Mouse (Mus musculus): ENCODE results near the gene Tspan1. TPM values are rescaled to one million over a fixed set of nuclear protein-coding genes. Genes with fewer than 3 reads are reported as not detected.

The Tspan1 gene
- polyA plus RNA-seq, 1 experiment from 2014 or later: 0.21 TPM

DNA sequence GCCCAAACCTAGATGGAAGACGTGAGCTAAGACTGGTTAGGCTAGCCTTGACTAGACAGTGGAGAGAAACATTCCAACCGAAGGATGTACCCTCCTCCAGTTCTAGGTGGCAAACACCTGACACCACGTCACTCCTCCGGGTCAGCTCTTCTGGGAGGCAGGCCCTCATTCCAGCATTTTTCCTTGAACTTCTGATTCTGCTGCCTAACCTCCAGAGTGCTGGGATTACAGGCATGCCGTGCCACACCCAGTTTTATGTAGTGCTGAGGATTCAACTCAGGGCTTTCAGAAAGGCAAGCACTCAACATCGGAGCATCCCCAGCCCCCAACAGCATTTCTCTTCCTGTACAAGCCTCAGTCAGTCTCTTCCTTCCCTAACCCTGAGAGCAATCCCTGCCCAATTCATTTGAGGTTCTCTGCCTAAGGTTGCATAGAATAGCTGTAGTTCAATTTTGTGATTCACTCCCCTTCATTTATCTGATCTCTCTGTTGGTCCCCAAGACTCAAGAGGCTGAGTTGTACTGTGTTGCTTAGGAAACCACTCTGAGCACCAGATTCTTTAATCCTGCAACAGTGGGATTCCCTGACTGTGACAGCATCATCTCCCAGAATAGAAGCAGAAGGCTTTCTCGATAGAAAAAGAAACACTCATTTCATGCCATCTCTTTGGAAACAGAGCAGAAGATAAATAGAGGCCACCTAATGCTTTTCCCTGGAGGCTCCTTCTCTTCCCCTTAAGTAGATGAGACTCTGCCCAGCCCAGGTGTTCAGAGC is 26.4 kb downstream of the Tspan1 start:
- DNase-seq (ENCODE audit: low spot score): no peak
- no peak overlapping the region for H3K27ac ChIP-seq
- H3K4me2 ChIP-seq (replicated peaks): no peak overlapping the region
- H3K9me3 ChIP-seq (ENCODE audit: control insufficient read depth, low read length): no peaks in the 10 kb centered on the region
- H3K4me1 ChIP-seq (replicated peaks; ENCODE audit: control insufficient read depth, insufficient read depth, low read length): 0 out of 2 replicates have a peak, but pooled peaks cover 13% of the 10 kb centered on the region
- WGBS: 83% methylated on average over 7 of the region's 7 CpGs
- H3K9ac ChIP-seq: no peak overlapping the region
- no peak for ATAC-seq (ENCODE audit: low FRiP score)
- no peak overlapping the region for H3K4me3 ChIP-seq (replicated peaks; ENCODE audit: low read length)
- H3K36me3 ChIP-seq (replicated peaks; ENCODE audit: control insufficient read depth, insufficient read depth): no peaks in the 10 kb centered on the region
- peaks cover 9% of the 10 kb centered on the region; the same call in 1 of the 2 replicates for H3K27me3 ChIP-seq (ENCODE audit: control insufficient read depth, insufficient read depth, low read length)

DNA sequence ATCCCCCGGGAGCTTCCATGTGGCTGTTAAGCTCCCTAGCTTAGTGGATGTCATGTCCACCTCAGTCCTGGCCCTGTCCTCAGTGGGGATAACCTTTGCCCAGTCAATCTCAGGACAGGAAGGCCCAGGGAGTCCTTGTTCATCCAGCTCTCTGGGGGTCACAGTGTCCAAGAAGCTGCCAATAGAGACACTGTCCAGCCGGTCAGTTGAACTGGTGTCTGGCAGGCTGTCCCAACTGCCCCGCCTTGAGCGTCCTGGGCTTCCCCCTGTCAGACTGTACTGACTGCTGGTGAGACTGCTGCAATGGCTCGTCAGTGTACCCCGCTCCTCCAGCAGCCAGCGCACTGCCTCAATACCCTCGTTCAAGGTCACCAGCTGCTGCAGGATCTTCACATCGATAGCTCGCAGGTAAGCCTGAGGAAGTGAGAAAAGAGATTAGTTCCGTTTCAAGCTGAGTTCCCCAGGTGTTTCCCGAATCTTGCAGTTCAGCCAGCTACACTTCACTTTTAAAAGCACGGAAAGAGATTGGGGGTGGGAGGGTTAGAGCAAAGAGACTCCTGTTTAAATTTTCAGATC is 29.9 kb downstream of the Tspan1 start:
- 54% methylated on average over 13 of the region's 13 CpGs for WGBS
- DNase-seq (ENCODE audit: low spot score) (no peak), ATAC-seq (ENCODE audit: low FRiP score) (no peak)
- Histone ChIP-seq H3K9me3 (ENCODE audit: control insufficient read depth, low read length) (no peaks in the 10 kb centered on the region), H3K9ac (no peak overlapping the region), H3K27me3 (ENCODE audit: control insufficient read depth, insufficient read depth, low read length) (no peaks in the 10 kb centered on the region), H3K36me3 (replicated peaks; ENCODE audit: control insufficient read depth, insufficient read depth) (no peaks in the 10 kb centered on the region), H3K4me2 (replicated peaks) (no peak overlapping the region), H3K27ac (no peak overlapping the region), H3K4me3 (replicated peaks; ENCODE audit: low read length) (no peak overlapping the region), H3K4me1 (replicated peaks; ENCODE audit: control insufficient read depth, insufficient read depth, low read length) (no peaks in the 10 kb centered on the region)

DNA sequence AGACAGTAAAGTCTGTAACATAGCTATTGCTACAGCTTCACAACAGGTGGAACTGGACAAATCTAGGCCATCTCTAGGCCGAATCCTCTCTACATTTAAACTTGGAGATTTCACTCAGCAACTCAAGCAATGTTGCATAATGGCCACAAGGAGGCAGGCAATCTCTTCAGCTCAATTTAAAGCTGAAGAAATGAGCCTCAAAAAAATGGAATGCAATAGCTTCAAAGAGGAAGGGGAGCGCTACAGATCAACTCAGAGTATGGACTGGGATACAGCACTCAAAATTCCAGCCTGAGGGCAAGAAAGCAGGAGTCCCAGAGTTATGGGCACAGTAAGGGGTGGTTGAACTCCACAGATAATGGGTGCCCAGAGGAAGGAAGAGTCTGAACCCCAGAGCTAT is 32.4 kb downstream of the Tspan1 start:
- DNase-seq (ENCODE audit: low spot score) (peak; percentile 74), ATAC-seq (ENCODE audit: low FRiP score) (no peak)
- 33% methylated on average over 2 of the region's 2 CpGs for whole genome bisulfite sequencing
- H3K4me3 ChIP-seq (replicated peaks; ENCODE audit: low read length): no peak overlapping the region
- H3K4me2 ChIP-seq (replicated peaks): no peak overlapping the region
- no peaks in the 10 kb centered on the region for H3K4me1 ChIP-seq (replicated peaks; ENCODE audit: control insufficient read depth, insufficient read depth, low read length)
- H3K9me3 ChIP-seq (ENCODE audit: control insufficient read depth, low read length): no peaks in the 10 kb centered on the region
- no peaks in the 10 kb centered on the region for H3K36me3 ChIP-seq (replicated peaks; ENCODE audit: control insufficient read depth, insufficient read depth)
- H3K27me3 ChIP-seq (ENCODE audit: control insufficient read depth, insufficient read depth, low read length): no peaks in the 10 kb centered on the region
- H3K9ac ChIP-seq: no peak overlapping the region
- no peak overlapping the region for H3K27ac ChIP-seq

DNA sequence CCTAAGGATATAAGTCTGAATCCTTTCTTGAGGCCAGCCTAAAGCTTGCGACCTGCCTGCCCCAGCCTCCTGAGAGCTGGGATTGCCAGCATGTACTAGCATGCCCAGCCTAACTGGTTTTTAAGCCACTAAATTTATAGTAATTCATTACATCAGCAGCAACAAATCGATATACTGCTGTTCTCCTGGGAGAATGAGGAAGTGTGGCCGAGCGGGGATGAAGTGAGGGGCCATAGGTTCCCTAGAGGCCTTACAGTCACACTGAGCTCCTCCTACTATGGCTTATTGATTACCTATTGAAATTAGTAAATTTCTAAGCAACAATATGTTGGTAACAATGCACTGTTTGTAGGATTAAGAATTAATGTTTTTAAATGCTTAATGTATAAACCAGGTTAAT is 34.3 kb downstream of the Tspan1 start:
- ATAC-seq (ENCODE audit: low FRiP score) (no peak), DNase-seq (ENCODE audit: low spot score) (no peak)
- no peak overlapping the region for H3K27ac ChIP-seq
- WGBS: 85% methylated on average over 4 of the region's 4 CpGs
- no peaks in the 10 kb centered on the region for H3K27me3 ChIP-seq (ENCODE audit: control insufficient read depth, insufficient read depth, low read length)
- H3K9me3 ChIP-seq (ENCODE audit: control insufficient read depth, low read length): no peaks in the 10 kb centered on the region
- no peaks in the 10 kb centered on the region for H3K36me3 ChIP-seq (replicated peaks; ENCODE audit: control insufficient read depth, insufficient read depth)
- H3K4me2 ChIP-seq (replicated peaks): no peak overlapping the region
- no peaks in the 10 kb centered on the region for H3K4me1 ChIP-seq (replicated peaks; ENCODE audit: control insufficient read depth, insufficient read depth, low read length)
- no peak overlapping the region for H3K9ac ChIP-seq
- H3K4me3 ChIP-seq (replicated peaks; ENCODE audit: low read length): no peak overlapping the region

DNA sequence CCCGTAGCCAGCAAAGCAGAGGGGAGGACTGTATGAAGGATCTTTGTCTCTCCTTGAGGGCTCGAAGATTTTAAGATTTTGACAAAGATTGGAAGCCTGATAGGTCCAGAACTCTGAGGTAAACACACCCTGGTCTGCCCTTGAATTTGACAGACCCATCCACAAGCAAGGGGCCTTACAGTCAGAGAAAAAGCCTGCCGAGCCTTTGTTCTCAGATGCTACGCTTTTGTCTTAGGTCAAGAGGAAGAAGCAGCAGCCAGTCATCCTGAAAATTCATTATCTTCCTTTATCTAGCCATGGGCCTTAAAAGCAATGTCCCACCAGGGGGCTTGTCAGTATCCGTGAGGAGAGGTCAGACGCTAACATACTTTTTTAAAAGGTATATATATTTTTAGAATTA is 39.4 kb downstream of the Tspan1 start:
- Histone ChIP-seq H3K27ac (no peak overlapping the region), H3K4me3 (replicated peaks; ENCODE audit: low read length) (no peak overlapping the region), H3K27me3 (ENCODE audit: control insufficient read depth, insufficient read depth, low read length) (no peaks in the 10 kb centered on the region), H3K4me1 (replicated peaks; ENCODE audit: control insufficient read depth, insufficient read depth, low read length) (peaks cover 7% of the 10 kb centered on the region; the same call in 1 of the 2 replicates), H3K9me3 (ENCODE audit: control insufficient read depth, low read length) (no peaks in the 10 kb centered on the region), H3K36me3 (replicated peaks; ENCODE audit: control insufficient read depth, insufficient read depth) (no peaks in the 10 kb centered on the region), H3K9ac (no peak overlapping the region), H3K4me2 (replicated peaks) (no peak overlapping the region)
- 52% methylated on average over 6 of the region's 6 CpGs for WGBS
- ATAC-seq (ENCODE audit: low FRiP score) (no peak), DNase-seq (ENCODE audit: low spot score) (no peak)

DNA sequence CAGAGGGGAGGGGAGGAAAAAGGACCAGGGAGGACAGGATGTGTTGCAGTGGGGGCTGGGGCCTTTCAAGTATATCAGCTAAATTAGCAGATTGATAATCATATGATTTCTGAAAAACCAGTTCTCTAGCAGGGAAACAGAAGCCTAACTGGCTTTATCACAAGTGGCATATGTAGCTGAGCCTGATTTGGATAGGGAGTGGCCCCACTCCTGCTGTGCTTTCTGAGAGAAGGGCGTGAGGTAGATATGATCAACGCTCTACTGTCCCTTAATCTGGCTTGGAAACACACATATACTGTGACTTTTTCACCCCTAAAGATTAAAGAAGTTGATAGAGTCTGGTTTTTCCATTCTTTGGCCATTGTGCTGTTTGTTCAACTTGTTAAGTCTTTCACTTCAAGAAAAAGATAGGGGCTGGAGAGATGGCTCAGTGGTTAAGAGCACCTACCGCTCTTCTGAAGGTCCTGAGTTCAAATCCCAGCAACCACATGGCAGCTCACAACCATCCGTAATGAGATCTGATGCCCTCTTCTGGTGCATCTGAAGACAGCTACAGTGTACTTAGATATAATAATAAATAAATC is 41.5 kb downstream of the Tspan1 start:
- Histone ChIP-seq H3K27ac (no peak overlapping the region), H3K4me1 (replicated peaks; ENCODE audit: control insufficient read depth, insufficient read depth, low read length) (peaks cover 7% of the 10 kb centered on the region; the same call in 1 of the 2 replicates), H3K27me3 (ENCODE audit: control insufficient read depth, insufficient read depth, low read length) (no peaks in the 10 kb centered on the region), H3K9me3 (ENCODE audit: control insufficient read depth, low read length) (no peaks in the 10 kb centered on the region), H3K9ac (no peak overlapping the region), H3K36me3 (replicated peaks; ENCODE audit: control insufficient read depth, insufficient read depth) (no peaks in the 10 kb centered on the region), H3K4me3 (replicated peaks; ENCODE audit: low read length) (no peak overlapping the region), H3K4me2 (replicated peaks) (no peak overlapping the region)
- 96% methylated on average over 4 of the region's 4 CpGs for WGBS
- DNase-seq (ENCODE audit: low spot score) (no peak), ATAC-seq (ENCODE audit: low FRiP score) (no peak)

DNA sequence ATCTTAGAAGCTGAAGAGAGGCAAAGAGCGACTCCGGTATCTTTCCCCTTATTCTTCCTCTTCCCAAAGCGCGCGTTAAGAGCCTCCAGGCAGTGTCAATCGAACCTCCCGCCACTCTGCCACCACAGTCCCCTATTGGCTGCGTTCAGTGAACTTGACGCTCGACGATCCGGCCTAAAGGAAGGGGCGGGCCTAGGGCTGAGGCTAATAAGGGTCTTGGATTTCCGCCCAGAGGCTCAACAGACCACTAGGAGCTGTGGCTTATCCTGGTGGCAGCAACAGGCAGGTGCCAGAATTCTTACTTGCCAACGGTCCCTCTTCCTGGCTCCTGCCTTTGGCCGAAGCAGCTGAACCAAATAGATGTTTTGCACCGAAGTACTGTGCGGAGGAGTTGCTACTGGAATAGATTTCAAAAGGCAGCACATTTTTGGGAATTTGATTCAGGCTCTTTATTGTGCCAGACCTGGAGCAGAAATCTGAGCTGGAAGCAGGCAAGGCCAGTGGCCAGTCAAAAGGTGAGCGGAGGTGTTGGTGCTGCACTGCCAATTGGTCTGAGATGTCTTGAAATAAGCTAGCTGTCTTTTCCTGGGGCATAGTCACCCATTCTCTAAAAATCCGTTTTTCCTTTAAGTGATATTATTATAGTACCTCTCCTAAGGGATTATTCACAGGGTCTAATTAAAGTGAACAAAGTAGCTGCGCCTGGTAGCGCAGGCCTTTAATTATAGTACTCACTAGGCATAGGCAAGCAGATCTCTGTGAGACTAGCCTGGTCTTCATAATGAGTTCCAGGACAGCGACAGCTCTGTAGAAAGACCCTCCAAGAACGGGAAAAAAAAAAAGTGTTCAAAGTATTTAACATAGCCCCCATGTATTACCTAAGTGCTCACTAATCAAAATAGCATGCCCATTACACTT is 43.5 kb downstream of the Tspan1 start, which contains the start of the genes Rad54l and Pomgnt1:
TSS of gene Rad54l (minus strand) at position 89 of the 918 bp plus-strand sequence.
TSS of gene Pomgnt1 (plus strand) at position 239 of the 918 bp plus-strand sequence.
- DNase-seq (ENCODE audit: low spot score) (peak; percentile 91), ATAC-seq (ENCODE audit: low FRiP score) (peak; percentile 96)
- Histone ChIP-seq H3K36me3 (replicated peaks; ENCODE audit: control insufficient read depth, insufficient read depth) (no peaks in the 10 kb centered on the region), H3K9ac (peak within 1 kb of the TSS; percentile 71), H3K4me3 (replicated peaks; ENCODE audit: low read length) (peak within 1 kb of the TSS; percentile 46), H3K4me1 (replicated peaks; ENCODE audit: control insufficient read depth, insufficient read depth, low read length) (peaks cover 7% of the 10 kb centered on the region; the same call in 1 of the 2 replicates), H3K27me3 (ENCODE audit: control insufficient read depth, insufficient read depth, low read length) (no peaks in the 10 kb centered on the region), H3K9me3 (ENCODE audit: control insufficient read depth, low read length) (no peaks in the 10 kb centered on the region), H3K27ac (peak within 1 kb of the TSS; percentile 56; the same call in 1 of the 2 replicates), H3K4me2 (replicated peaks) (peak within 1 kb of the TSS; percentile 67)
- WGBS: 6% methylated on average over 24 of the region's 24 CpGs

DNA sequence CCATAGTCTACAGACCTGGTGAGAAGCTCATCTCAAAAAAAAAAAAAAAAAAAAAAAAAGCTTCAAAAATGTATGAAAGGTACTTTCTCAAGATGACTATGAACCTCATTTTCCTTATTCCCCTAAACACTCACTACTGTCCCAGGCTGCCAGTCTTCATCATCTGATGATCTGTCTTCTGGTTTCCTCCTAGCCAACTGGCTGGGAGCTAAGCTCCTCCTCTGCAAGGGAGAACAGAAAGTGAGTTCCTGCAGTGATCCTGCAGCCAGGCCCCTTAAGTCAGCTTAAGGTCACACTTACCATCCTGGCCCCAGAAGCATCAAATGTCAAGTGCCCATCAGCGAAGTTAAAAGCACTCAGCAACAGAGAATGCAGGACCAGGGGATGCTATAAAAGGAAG is 44.6 kb downstream of the Tspan1 start:
- Histone ChIP-seq H3K4me1 (replicated peaks; ENCODE audit: control insufficient read depth, insufficient read depth, low read length) (peaks cover 7% of the 10 kb centered on the region; the same call in 1 of the 2 replicates), H3K9me3 (ENCODE audit: control insufficient read depth, low read length) (no peaks in the 10 kb centered on the region), H3K27ac (no peak overlapping the region), H3K4me3 (replicated peaks; ENCODE audit: low read length) (peak overlapping the region; percentile 46), H3K27me3 (ENCODE audit: control insufficient read depth, insufficient read depth, low read length) (no peaks in the 10 kb centered on the region), H3K4me2 (replicated peaks) (peak overlapping the region; percentile 67), H3K36me3 (replicated peaks; ENCODE audit: control insufficient read depth, insufficient read depth) (no peaks in the 10 kb centered on the region), H3K9ac (no peak overlapping the region)
- 3% methylated on average over 1 of the region's 1 CpGs for WGBS
- no peak for ATAC-seq (ENCODE audit: low FRiP score)
- no peak for DNase-seq (ENCODE audit: low spot score)

Data from hindbrain, embryonic 14.5 days (tissue).